Mouse (Mus musculus): ENCODE measurements around the gene Rab23. TPM values are rescaled to one million over a fixed set of nuclear protein-coding genes. Genes with fewer than 3 reads are reported as not detected.
A peak's percentile ranks its signal among the peaks of the same experiment; 100 is the strongest.

Gene Rab23
- polyA plus RNA-seq, 1 experiment, result 12.0 TPM

DNA sequence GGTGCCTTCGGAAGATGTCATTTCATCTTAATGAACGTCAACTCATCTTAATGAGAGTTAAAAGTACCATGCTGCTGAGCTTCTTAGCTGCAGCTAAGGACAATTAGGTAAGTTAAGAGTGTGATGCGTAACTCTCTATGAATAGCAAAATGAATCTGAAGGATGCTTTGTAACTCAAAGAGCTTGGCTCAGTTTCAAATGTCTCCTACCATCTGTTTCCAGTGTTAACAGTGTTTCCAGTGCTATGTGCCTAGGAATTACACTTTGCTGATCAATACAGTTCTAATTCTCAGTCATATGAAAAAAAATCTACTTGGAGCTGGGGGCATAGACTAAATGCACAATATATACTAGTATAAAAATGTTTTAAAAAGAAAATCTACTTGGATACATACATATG is 18.4 kb upstream of the Rab23 start:
- Histone ChIP-seq H3K4me1 (ENCODE audit: control insufficient read depth, insufficient read depth, low read length) (no peaks in the 10 kb centered on the region), H3K27ac (ENCODE audit: control insufficient read depth, insufficient read depth, low read depth, low read length) (no peak overlapping the region), H3K4me3 (ENCODE audit: control insufficient read depth, low read depth, low read length) (no peak overlapping the region), H3K27me3 (ENCODE audit: control insufficient read depth, insufficient read depth, low read length) (no peaks in the 10 kb centered on the region), H3K36me3 (ENCODE audit: control insufficient read depth, insufficient read depth, low read length) (no peaks in the 10 kb centered on the region)
- TF ChIP-seq POLR2A (IDR thresholded peaks at IDR 0.05; ENCODE audit: control insufficient read depth, low read depth, low read length) (no peak), CTCF (IDR thresholded peaks at IDR 0.05; ENCODE audit: control insufficient read depth, insufficient read depth, insufficient replicate concordance, low read depth, low read length) (no peak)

DNA sequence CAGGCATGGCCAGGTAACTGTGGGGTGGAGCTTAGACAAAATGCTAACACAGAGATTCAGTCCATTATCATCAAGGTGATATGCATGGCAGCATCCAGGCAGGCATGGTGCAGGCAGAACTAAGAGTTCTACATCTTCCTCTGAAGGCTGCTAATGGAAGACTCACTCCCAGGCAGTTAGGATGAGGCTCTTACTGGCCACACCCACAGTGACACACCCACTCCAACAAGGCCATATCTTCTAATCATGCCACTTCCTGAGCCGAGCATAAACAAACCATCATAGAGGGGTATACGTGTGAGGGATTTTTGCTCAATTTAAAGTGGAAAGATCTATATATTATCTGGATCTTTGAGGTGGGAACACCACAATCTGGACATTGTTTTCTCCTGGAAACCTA is 10.1 kb upstream of the Rab23 start:
- Histone ChIP-seq H3K4me1 (ENCODE audit: control insufficient read depth, insufficient read depth, low read length) (0 out of 2 replicates have a peak, but pooled peaks cover 2% of the 10 kb centered on the region), H3K4me3 (ENCODE audit: control insufficient read depth, low read depth, low read length) (no peak overlapping the region), H3K27me3 (ENCODE audit: control insufficient read depth, insufficient read depth, low read length) (no peaks in the 10 kb centered on the region), H3K36me3 (ENCODE audit: control insufficient read depth, insufficient read depth, low read length) (no peaks in the 10 kb centered on the region), H3K27ac (ENCODE audit: control insufficient read depth, insufficient read depth, low read depth, low read length) (no peak overlapping the region)
- TF ChIP-seq POLR2A (IDR thresholded peaks at IDR 0.05; ENCODE audit: control insufficient read depth, low read depth, low read length) (no peak), CTCF (IDR thresholded peaks at IDR 0.05; ENCODE audit: control insufficient read depth, insufficient read depth, insufficient replicate concordance, low read depth, low read length) (no peak)

DNA sequence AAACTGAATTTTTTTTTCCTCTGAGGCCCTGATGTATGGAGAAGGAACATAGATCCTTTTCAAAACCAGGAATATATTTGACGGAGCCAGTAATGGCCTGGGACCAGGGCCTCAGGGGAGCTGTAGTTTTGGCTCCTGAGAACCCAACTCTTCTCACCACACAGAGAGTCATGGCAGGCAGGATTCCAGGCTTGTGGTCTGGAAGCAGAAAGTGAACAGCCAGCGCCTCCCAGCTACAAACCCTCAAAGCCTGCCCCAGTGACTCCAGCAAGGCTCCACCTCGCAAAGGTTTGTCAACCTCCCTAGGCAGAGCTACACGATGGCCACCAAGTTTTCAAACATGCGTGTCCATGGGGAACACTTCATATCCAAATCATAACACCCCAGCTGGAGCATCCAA is 7.7 kb upstream of the Rab23 start:
- Histone ChIP-seq H3K27me3 (ENCODE audit: control insufficient read depth, insufficient read depth, low read length) (no peaks in the 10 kb centered on the region), H3K27ac (ENCODE audit: control insufficient read depth, insufficient read depth, low read depth, low read length) (no peak overlapping the region), H3K4me1 (ENCODE audit: control insufficient read depth, insufficient read depth, low read length) (peaks cover 5% of the 10 kb centered on the region; the same call in 1 of the 2 replicates), H3K4me3 (ENCODE audit: control insufficient read depth, low read depth, low read length) (no peak overlapping the region), H3K36me3 (ENCODE audit: control insufficient read depth, insufficient read depth, low read length) (no peaks in the 10 kb centered on the region)
- TF ChIP-seq POLR2A (IDR thresholded peaks at IDR 0.05; ENCODE audit: control insufficient read depth, low read depth, low read length), result no peak
- no peak for TF ChIP-seq CTCF (IDR thresholded peaks at IDR 0.05; ENCODE audit: control insufficient read depth, insufficient read depth, insufficient replicate concordance, low read depth, low read length)

DNA sequence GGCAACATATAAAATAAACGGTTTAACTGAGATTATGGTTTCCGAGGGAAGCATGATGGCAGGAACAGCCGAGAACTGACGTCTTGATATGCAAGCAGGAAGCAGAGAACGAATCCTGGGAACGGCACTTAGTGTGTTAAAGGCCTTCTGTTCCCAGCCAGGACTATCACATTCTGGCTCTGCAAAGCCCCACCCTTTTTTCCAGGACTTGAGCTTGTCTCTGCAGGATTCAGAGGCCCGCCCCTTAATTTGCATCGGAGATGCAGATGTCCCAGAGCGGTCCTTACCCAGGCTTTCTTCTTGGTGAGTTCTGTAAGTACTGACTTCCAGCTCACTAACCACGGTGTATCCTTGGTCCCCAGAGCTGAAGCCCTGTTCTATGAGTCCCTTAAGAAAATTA is 4.9 kb upstream of the Rab23 start:
- no peak for TF ChIP-seq POLR2A (IDR thresholded peaks at IDR 0.05; ENCODE audit: control insufficient read depth, low read depth, low read length)
- no peak for TF ChIP-seq CTCF (IDR thresholded peaks at IDR 0.05; ENCODE audit: control insufficient read depth, insufficient read depth, insufficient replicate concordance, low read depth, low read length)
- Histone ChIP-seq H3K4me3 (ENCODE audit: control insufficient read depth, low read depth, low read length) (no peak overlapping the region; the same call in 1 of the 2 replicates), H3K36me3 (ENCODE audit: control insufficient read depth, insufficient read depth, low read length) (no peaks in the 10 kb centered on the region), H3K27ac (ENCODE audit: control insufficient read depth, insufficient read depth, low read depth, low read length) (no peak overlapping the region), H3K4me1 (ENCODE audit: control insufficient read depth, insufficient read depth, low read length) (peaks cover 5% of the 10 kb centered on the region; the same call in 1 of the 2 replicates), H3K27me3 (ENCODE audit: control insufficient read depth, insufficient read depth, low read length) (no peaks in the 10 kb centered on the region)

DNA sequence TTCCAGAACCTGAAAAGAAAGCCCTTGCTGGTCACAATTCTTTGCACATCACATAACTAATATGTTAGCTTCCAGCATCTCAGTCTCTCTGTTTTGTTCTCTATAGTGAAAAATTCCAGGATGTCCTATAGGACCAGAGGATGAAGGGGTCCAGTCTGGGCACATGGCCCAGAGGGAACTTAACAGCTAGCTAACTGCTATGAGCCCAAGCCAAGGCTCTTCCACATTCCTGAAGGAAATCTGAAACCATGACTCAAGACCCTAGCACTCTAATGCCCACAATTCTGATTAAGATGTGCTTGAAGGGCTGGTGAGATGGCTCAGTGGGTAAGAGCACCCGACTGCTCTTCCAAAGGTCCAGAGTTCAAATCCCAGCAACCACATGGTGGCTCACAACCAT is 2.1 kb upstream of the Rab23 start:
- H3K36me3 ChIP-seq (ENCODE audit: control insufficient read depth, insufficient read depth, low read length), result no peaks in the 10 kb centered on the region
- no peak overlapping the region for H3K27ac ChIP-seq (ENCODE audit: control insufficient read depth, insufficient read depth, low read depth, low read length)
- peaks cover 6% of the 10 kb centered on the region for H3K4me1 ChIP-seq (ENCODE audit: control insufficient read depth, insufficient read depth, low read length)
- TF ChIP-seq POLR2A (IDR thresholded peaks at IDR 0.05; ENCODE audit: control insufficient read depth, low read depth, low read length), result no peak
- TF ChIP-seq CTCF (IDR thresholded peaks at IDR 0.05; ENCODE audit: control insufficient read depth, insufficient read depth, insufficient replicate concordance, low read depth, low read length), result no peak
- no peak overlapping the region for H3K4me3 ChIP-seq (ENCODE audit: control insufficient read depth, low read depth, low read length)
- no peaks in the 10 kb centered on the region for H3K27me3 ChIP-seq (ENCODE audit: control insufficient read depth, insufficient read depth, low read length)

DNA sequence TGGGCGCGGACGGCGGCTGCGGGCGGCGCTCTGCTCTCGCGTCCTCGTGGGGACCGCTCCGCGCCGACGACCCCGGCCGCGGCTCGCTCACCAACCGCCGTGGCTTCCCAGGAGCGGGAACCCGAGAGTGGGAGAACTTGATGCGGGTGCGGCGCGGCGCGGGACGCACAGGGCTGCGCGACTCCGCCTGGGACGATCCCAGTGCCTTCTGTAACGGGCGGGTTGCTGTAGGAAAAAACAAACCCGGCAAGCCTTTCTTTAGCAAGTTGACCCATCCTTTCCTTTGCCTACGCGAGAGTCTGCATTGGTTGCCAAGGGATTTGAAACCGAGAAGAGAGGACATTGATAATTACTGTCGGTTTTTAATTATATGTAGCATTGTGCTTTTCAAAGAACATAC is 544 bp downstream of the Rab23 start:
- peaks cover 2% of the 10 kb centered on the region for H3K4me1 ChIP-seq (ENCODE audit: control insufficient read depth, insufficient read depth, low read length)
- H3K36me3 ChIP-seq (ENCODE audit: control insufficient read depth, insufficient read depth, low read length), result peaks cover 2% of the 10 kb centered on the region; the same call in 1 of the 2 replicates
- no peak; the same call in 1 of the 2 replicates for TF ChIP-seq POLR2A (IDR thresholded peaks at IDR 0.05; ENCODE audit: control insufficient read depth, low read depth, low read length)
- no peak for TF ChIP-seq CTCF (IDR thresholded peaks at IDR 0.05; ENCODE audit: control insufficient read depth, insufficient read depth, insufficient replicate concordance, low read depth, low read length)
- H3K27me3 ChIP-seq (ENCODE audit: control insufficient read depth, insufficient read depth, low read length), result no peaks in the 10 kb centered on the region
- H3K27ac ChIP-seq (ENCODE audit: control insufficient read depth, insufficient read depth, low read depth, low read length), result peak overlapping the region; percentile 76
- peak overlapping the region; percentile 83 for H3K4me3 ChIP-seq (ENCODE audit: control insufficient read depth, low read depth, low read length)

DNA sequence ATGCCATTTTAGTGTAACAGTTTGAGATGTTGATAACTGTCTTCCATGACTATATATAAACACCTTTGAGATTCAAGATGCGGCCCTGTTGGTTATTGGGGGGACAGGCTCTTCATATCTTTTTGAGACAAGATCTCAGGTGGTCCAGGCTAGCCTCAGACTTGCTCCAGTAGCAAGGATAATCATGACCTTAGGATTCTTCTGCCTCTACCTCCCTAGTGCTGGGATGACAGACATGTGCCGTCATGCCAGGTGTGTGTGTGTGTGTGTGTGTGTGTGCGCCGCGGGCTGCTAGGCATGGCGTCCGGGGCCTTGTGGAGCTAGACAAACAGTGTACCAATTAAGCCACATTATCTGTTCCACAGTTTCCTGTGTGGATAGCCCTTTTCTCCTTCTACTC is 1.3 kb downstream of the Rab23 start:
- Histone ChIP-seq H3K27ac (ENCODE audit: control insufficient read depth, insufficient read depth, low read depth, low read length) (no peak overlapping the region), H3K36me3 (ENCODE audit: control insufficient read depth, insufficient read depth, low read length) (peaks cover 2% of the 10 kb centered on the region; the same call in 1 of the 2 replicates), H3K4me1 (ENCODE audit: control insufficient read depth, insufficient read depth, low read length) (peaks cover 2% of the 10 kb centered on the region), H3K27me3 (ENCODE audit: control insufficient read depth, insufficient read depth, low read length) (no peaks in the 10 kb centered on the region), H3K4me3 (ENCODE audit: control insufficient read depth, low read depth, low read length) (peak overlapping the region; percentile 57)
- TF ChIP-seq CTCF (IDR thresholded peaks at IDR 0.05; ENCODE audit: control insufficient read depth, insufficient read depth, insufficient replicate concordance, low read depth, low read length), result no peak
- TF ChIP-seq POLR2A (IDR thresholded peaks at IDR 0.05; ENCODE audit: control insufficient read depth, low read depth, low read length), result no peak

DNA sequence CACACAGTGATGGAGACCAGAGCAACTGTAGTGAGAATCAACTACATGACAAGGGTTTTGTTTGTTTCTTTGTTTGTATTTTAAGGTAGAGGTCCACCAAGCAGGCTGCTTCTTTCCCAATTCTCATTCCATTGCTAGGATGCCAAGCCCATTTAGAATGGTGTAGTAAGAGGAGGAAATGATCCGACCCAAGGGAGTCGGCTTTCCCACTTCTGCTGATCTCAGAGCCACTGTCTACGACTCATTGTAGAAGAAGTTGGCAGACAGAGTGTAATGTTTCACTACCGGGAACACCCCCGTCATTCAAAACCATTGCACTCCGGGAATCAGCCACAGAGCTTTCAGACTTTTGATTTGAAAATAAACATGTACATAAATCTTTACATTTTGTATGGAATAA is 4.8 kb downstream of the Rab23 start:
- H3K27me3 ChIP-seq (ENCODE audit: control insufficient read depth, insufficient read depth, low read length), result no peaks in the 10 kb centered on the region
- no peak overlapping the region for H3K4me3 ChIP-seq (ENCODE audit: control insufficient read depth, low read depth, low read length)
- H3K4me1 ChIP-seq (ENCODE audit: control insufficient read depth, insufficient read depth, low read length), result peaks cover 2% of the 10 kb centered on the region
- no peak for TF ChIP-seq POLR2A (IDR thresholded peaks at IDR 0.05; ENCODE audit: control insufficient read depth, low read depth, low read length)
- TF ChIP-seq CTCF (IDR thresholded peaks at IDR 0.05; ENCODE audit: control insufficient read depth, insufficient read depth, insufficient replicate concordance, low read depth, low read length), result no peak
- no peak overlapping the region for H3K27ac ChIP-seq (ENCODE audit: control insufficient read depth, insufficient read depth, low read depth, low read length)
- peaks cover 4% of the 10 kb centered on the region; the same call in 1 of the 2 replicates for H3K36me3 ChIP-seq (ENCODE audit: control insufficient read depth, insufficient read depth, low read length)
